Mouse (Mus musculus) heart, adult 2 months (tissue): ENCODE results near the gene Thsd4.

Experiments used
- CTCF ChIP-seq: fragments of 200-600 bp; IDR thresholded peaks from 2 replicates; pipeline ENCODE4 v1.8.1; 2022; ENCODE audit warnings: antibody characterized with exemption, mild to moderate bottlenecking, moderate library complexity
- EP300 ChIP-seq: fragments of 200-500 bp; IDR thresholded peaks from 2 replicates; pipeline ENCODE4 v1.6.1; 2011; ENCODE audit warnings: low read depth, low read length, control low read depth; ENCODE audit not compliant: insufficient read depth

DNA sequence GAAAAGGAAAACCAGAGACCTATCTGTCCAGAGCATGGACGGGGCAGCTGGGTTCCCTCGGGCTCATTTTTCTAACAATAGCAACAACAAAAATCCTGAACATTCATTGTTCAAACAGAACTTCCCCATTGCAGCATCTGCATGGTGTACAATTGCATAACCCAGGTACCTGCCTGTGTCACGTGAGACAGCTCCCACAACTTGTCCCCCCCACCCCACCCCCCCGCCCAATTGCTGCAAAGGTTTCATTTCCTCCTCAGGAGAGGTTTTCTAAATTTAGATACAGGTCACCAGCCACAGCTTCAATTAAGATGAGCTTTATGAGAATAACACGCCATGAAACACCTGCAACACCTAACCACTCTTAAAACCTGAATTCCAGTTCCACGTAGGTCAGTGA is 303.4 kb downstream of the Thsd4 start:
- TF ChIP-seq EP300 (no peak), CTCF (no peak)
